Mouse (Mus musculus): ENCODE data around the gene Rspry1.

DNA sequence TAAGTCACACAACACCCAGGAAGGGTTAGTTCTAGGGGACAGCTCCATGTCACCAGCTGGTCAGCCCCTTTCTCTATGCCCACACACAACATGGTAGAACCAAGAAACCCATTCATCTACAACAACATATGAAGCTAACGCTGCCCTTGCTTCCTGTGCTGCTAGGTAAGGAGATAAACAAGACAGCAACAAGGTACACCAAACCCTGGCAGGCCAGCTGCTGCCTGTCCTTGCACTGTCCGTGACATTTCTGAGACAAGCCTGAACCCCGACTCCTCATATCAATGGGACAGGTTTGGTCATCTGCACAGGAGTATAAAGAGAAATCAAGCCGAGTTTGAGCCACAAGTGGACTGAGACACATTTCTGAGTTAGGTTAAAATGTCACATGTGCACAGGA is 26.6 kb upstream of the Rspry1 start:
- TF ChIP-seq CTCF (IDR thresholded peaks at IDR 0.05; ENCODE audit: low read depth) (no peak), EP300 (IDR thresholded peaks at IDR 0.05; ENCODE audit: low read depth) (no peak)

Measured in liver, postnatal 0 days (tissue).